Mouse (Mus musculus) limb, embryonic 10.5 days (tissue): Measurements from ENCODE around the gene Mrpl52. TPM values are rescaled to one million over a fixed set of nuclear protein-coding genes. Genes with fewer than 3 reads are reported as not detected.

Source experiments
- DNase-seq: peaks from one replicate; pipeline ENCODE4 v3.0.0-alpha.2; 2017; ENCODE audit warnings: low spot score
- H3K27ac ChIP-seq: fragments of 300-500 bp; sonication (generic); 2 replicates; pipeline ENCODE4 v1.5.1; 2016; ENCODE audit warnings: mild to moderate bottlenecking
- H3K27me3 ChIP-seq: fragments of 300-500 bp; sonication (generic); 2 replicates; pipeline ENCODE4 v1.6.1; 2016; ENCODE audit warnings: low read depth, mild to moderate bottlenecking; ENCODE audit not compliant: poor library complexity, severe bottlenecking
- H3K36me3 ChIP-seq: fragments of 300-500 bp; sonication (generic); 2 replicates; pipeline ENCODE4 v1.6.1; 2016; ENCODE audit warnings: mild to moderate bottlenecking, moderate library complexity
- H3K4me1 ChIP-seq: fragments of 300-500 bp; sonication (generic); 2 replicates; pipeline ENCODE4 v1.6.1; 2016
- H3K4me3 ChIP-seq: fragments of 300-500 bp; sonication (generic); 2 replicates; pipeline ENCODE4 v1.5.1; 2016; ENCODE audit warnings: mild to moderate bottlenecking, moderate library complexity
- H3K9me3 ChIP-seq: fragments of 300-500 bp; sonication (generic); replicated peaks from 2 replicates; pipeline ENCODE4 v1.6.1; 2016; ENCODE audit warnings: mild to moderate bottlenecking
- WGBS: fragments of 180-500 bp; shearing (Covaris S2); methylation state at CpG from one replicate; pipeline ENCODE4 v1.1.7; 2016; 5-methylcytosine and 5-hydroxymethylcytosine counted together
- polyA plus RNA-seq: library from polyadenylated mRNA; unstranded; fragments of >200 nt; fragmentation: Nextera tagmentation; extraction: Ambion mirVana; gene quantifications from 2 replicates; pipeline ENCODE4 v1.2.1, GENCODE M21; 2016

The Mrpl52 gene
- polyA plus RNA-seq, 1 experiment from 2014 or later, result 198 TPM

- H3K4me3 ChIP-seq, result peak overlapping the region; percentile 84
- no peaks in the 10 kb centered on the region for H3K27me3 ChIP-seq
- H3K36me3 ChIP-seq, result peaks cover 38% of the 10 kb centered on the region
- H3K4me1 ChIP-seq, result peaks cover 67% of the 10 kb centered on the region
- H3K27ac ChIP-seq, result peak overlapping the region; percentile 96
- 5% methylated on average over 18 of the region's 18 CpGs for WGBS
- peak; percentile 64 for DNase-seq
- H3K9me3 ChIP-seq, result no peaks in the 10 kb centered on the region
These were observed 3.9 kb downstream of the Mrpl52 start for GRCm38 (mm10) chr14:54430406-54431145.

- peaks cover 47% of the 10 kb centered on the region for H3K36me3 ChIP-seq
- under 1% methylated on average over 49 of the region's 49 CpGs for WGBS
- no peaks in the 10 kb centered on the region for H3K9me3 ChIP-seq
- H3K27me3 ChIP-seq, result no peaks in the 10 kb centered on the region
- H3K27ac ChIP-seq, result peak within 1 kb of the TSS; percentile 96
- H3K4me1 ChIP-seq, result peaks cover 67% of the 10 kb centered on the region
- DNase-seq, result peak; percentile 82
- peak within 1 kb of the TSS; percentile 84 for H3K4me3 ChIP-seq
These were observed 4.8 kb downstream of the Mrpl52 start, which contains the start of gene Mmp14 for GRCm38 (mm10) chr14:54431334-54432077. TSS of gene Mmp14 (plus strand) at chr14:54431612.

GRCm38 (mm10) chr14:54432078-54432836 is 5.5 kb downstream of the Mrpl52 start:
- Histone ChIP-seq H3K27me3 (no peaks in the 10 kb centered on the region), H3K4me3 (peak overlapping the region; percentile 84), H3K4me1 (peaks cover 66% of the 10 kb centered on the region), H3K9me3 (no peaks in the 10 kb centered on the region), H3K27ac (peak overlapping the region; percentile 96), H3K36me3 (peaks cover 55% of the 10 kb centered on the region)
- 4% methylated on average over 54 of the region's 54 CpGs for WGBS
- peak; percentile 77 for DNase-seq

GRCm38 (mm10) chr14:54432837-54433830 is 6.4 kb downstream of the Mrpl52 start:
- H3K27me3 ChIP-seq, result no peaks in the 10 kb centered on the region
- peak overlapping the region; percentile 96 for H3K27ac ChIP-seq
- H3K9me3 ChIP-seq, result no peaks in the 10 kb centered on the region
- peak; percentile 55 for DNase-seq
- peak overlapping the region; percentile 84 for H3K4me3 ChIP-seq
- peaks cover 58% of the 10 kb centered on the region for H3K4me1 ChIP-seq
- 41% methylated on average over 17 of the region's 17 CpGs for WGBS
- H3K36me3 ChIP-seq, result peaks cover 62% of the 10 kb centered on the region

GRCm38 (mm10) chr14:54433941-54434531 is 7.3 kb downstream of the Mrpl52 start:
- peaks cover 63% of the 10 kb centered on the region for H3K36me3 ChIP-seq
- DNase-seq, result no peak
- no peaks in the 10 kb centered on the region for H3K27me3 ChIP-seq
- peaks cover 55% of the 10 kb centered on the region for H3K4me1 ChIP-seq
- peak overlapping the region; percentile 84 for H3K4me3 ChIP-seq
- WGBS, result 66% methylated on average over 12 of the region's 12 CpGs
- peak overlapping the region; percentile 96; the same call in 1 of the 2 replicates for H3K27ac ChIP-seq
- no peaks in the 10 kb centered on the region for H3K9me3 ChIP-seq

GRCm38 (mm10) chr14:54435194-54435918 is 8.6 kb downstream of the Mrpl52 start:
- Histone ChIP-seq H3K36me3 (peaks cover 65% of the 10 kb centered on the region), H3K4me1 (peaks cover 44% of the 10 kb centered on the region), H3K27ac (no peak overlapping the region), H3K9me3 (no peaks in the 10 kb centered on the region), H3K27me3 (no peaks in the 10 kb centered on the region), H3K4me3 (no peak overlapping the region)
- WGBS, result 90% methylated on average over 11 of the region's 11 CpGs
- DNase-seq, result no peak

GRCm38 (mm10) chr14:54439155-54439554 is 12.4 kb downstream of the Mrpl52 start:
- H3K4me3 ChIP-seq, result no peak overlapping the region
- H3K4me1 ChIP-seq, result peaks cover 38% of the 10 kb centered on the region
- DNase-seq, result no peak
- H3K27ac ChIP-seq, result no peak overlapping the region
- no peaks in the 10 kb centered on the region for H3K27me3 ChIP-seq
- peaks cover 77% of the 10 kb centered on the region for H3K36me3 ChIP-seq
- 93% methylated on average over 12 of the region's 12 CpGs for WGBS
- no peaks in the 10 kb centered on the region for H3K9me3 ChIP-seq

GRCm38 (mm10) chr14:54439610-54440009 is 12.9 kb downstream of the Mrpl52 start:
- H3K9me3 ChIP-seq, result no peaks in the 10 kb centered on the region
- no peak overlapping the region for H3K4me3 ChIP-seq
- H3K4me1 ChIP-seq, result peaks cover 37% of the 10 kb centered on the region
- H3K27me3 ChIP-seq, result no peaks in the 10 kb centered on the region
- DNase-seq, result no peak
- H3K36me3 ChIP-seq, result peaks cover 73% of the 10 kb centered on the region
- WGBS, result 68% methylated on average over 7 of the region's 7 CpGs
- no peak overlapping the region for H3K27ac ChIP-seq

- Histone ChIP-seq H3K36me3 (peaks cover 64% of the 10 kb centered on the region), H3K4me3 (no peak overlapping the region), H3K9me3 (no peaks in the 10 kb centered on the region), H3K27me3 (no peaks in the 10 kb centered on the region), H3K4me1 (peaks cover 30% of the 10 kb centered on the region), H3K27ac (no peak overlapping the region)
- WGBS, result 94% methylated on average over 14 of the region's 14 CpGs
- DNase-seq, result no peak
These were observed 13.8 kb downstream of the Mrpl52 start for GRCm38 (mm10) chr14:54440538-54440937.

- DNase-seq, result no peak
- Histone ChIP-seq H3K36me3 (peaks cover 55% of the 10 kb centered on the region), H3K4me1 (peaks cover 30% of the 10 kb centered on the region), H3K27me3 (no peaks in the 10 kb centered on the region), H3K27ac (no peak overlapping the region), H3K4me3 (no peak overlapping the region), H3K9me3 (no peaks in the 10 kb centered on the region)
- WGBS, result 88% methylated on average over 4 of the region's 4 CpGs
These were observed 14.7 kb downstream of the Mrpl52 start for GRCm38 (mm10) chr14:54441365-54441764.

- H3K27ac ChIP-seq, result peak overlapping the region; percentile 82
- H3K4me3 ChIP-seq, result no peak overlapping the region
- peaks cover 43% of the 10 kb centered on the region for H3K36me3 ChIP-seq
- no peaks in the 10 kb centered on the region for H3K9me3 ChIP-seq
- H3K4me1 ChIP-seq, result peaks cover 30% of the 10 kb centered on the region
- DNase-seq, result no peak
- H3K27me3 ChIP-seq, result no peaks in the 10 kb centered on the region
- 94% methylated on average over 3 of the region's 3 CpGs for WGBS
These were observed 15.8 kb downstream of the Mrpl52 start for GRCm38 (mm10) chr14:54442548-54442947.
